Mouse (Mus musculus) CH12.LX (cell line): ENCODE data around the gene Rnf208.

Experiments
- CTCF ChIP-seq, 2 experiments: IDR thresholded peaks in 1 of 2; conservative IDR thresholded peaks in 1 of 2; 2 replicates each; pipeline ENCODE4 v1.5.1; 2011 to 2012; ENCODE audit warnings: low read depth in 2 of 2, low read length in 2 of 2, improper control_type of control experiment in 1 of 2, inconsistent platforms in 1 of 2, mild to moderate bottlenecking in 1 of 2, moderate library complexity in 1 of 2
- MYC ChIP-seq: IDR thresholded peaks from 2 replicates; pipeline ENCODE4 v1.6.1; 2011; ENCODE audit warnings: low read depth, mild to moderate bottlenecking, improper control_type of control experiment, low read length
- POLR2A ChIP-seq: IDR thresholded peaks from 2 replicates; pipeline ENCODE4 v1.6.1; 2011; ENCODE audit warnings: low read depth, mild to moderate bottlenecking, improper control_type of control experiment, low read length
- ZKSCAN1 ChIP-seq: IDR thresholded peaks from 2 replicates; pipeline ENCODE4 v1.6.1; 2012; ENCODE audit warnings: low read depth, inconsistent platforms, low read length, improper control_type of control experiment, borderline replicate concordance
- ZNF384 ChIP-seq: IDR thresholded peaks from 2 replicates; pipeline ENCODE4 v1.6.1; 2012; ENCODE audit warnings: low read depth, low read length, improper control_type of control experiment, inconsistent platforms

DNA sequence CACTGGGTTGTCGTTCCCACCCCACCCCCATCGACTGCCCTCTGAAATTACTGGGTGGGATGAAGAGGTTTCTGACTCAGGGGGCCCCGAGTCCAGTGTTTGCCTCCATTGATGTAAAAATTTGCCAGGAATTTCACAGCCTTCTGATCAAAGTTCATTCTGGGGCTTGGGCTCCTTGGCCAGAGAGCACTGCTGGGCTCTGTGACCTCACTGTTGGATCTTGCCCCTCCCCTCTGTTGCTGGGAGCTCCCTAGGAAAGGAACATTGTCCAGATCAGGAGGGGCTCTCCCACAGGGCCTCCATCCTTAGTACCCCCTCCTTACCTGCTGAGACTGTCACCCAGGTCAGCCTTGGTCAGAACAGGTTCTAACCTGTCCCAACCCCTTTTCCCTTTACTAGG is 27.6 kb upstream of the Rnf208 start, which contains the start of gene Stpg3:
- no peak for TF ChIP-seq ZNF384
- TF ChIP-seq CTCF (conservative IDR thresholded peaks at IDR 0.05 in 1 of 2, IDR thresholded peaks at IDR 0.05 in 1 of 2; ENCODE audit: low read depth in 2 of 2, low read length in 2 of 2): no peak
- TF ChIP-seq ZKSCAN1: no peak
- TF ChIP-seq POLR2A: no peak
- TF ChIP-seq MYC: no peak
